Mouse (Mus musculus) embryo, embryonic 10 days (tissue): ENCODE measurements around the gene Chuk.

Experiments
- DNase-seq: peaks from one replicate; pipeline ENCODE4 v3.0.0-alpha.2; 2015; ENCODE audit warnings: low spot score

The Chuk gene

GRCm38 (mm10) chr19:44042121-44042520 is 65.2 kb downstream of the Chuk start:
- DNase-seq: no peak

DNA sequence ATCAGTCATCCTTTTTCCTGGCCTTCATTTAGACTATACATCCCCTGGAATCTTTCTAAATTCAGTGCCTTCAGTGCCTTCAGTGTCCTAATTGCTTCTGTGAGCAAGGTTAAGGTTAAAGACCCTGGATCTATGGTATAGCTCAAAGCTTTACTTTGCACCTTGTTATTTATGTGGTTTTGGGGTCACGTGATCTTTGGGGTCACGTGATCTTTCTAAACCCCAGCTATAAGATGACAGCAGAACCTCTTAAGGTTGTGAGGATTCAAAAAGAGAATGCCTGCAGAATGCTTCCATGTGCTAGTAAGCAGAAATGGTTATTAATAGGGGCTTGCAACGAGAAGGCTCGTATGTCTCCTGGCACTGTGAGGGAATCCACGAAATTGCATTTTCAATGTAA is 73.9 kb downstream of the Chuk start:
- DNase-seq: no peak

DNA sequence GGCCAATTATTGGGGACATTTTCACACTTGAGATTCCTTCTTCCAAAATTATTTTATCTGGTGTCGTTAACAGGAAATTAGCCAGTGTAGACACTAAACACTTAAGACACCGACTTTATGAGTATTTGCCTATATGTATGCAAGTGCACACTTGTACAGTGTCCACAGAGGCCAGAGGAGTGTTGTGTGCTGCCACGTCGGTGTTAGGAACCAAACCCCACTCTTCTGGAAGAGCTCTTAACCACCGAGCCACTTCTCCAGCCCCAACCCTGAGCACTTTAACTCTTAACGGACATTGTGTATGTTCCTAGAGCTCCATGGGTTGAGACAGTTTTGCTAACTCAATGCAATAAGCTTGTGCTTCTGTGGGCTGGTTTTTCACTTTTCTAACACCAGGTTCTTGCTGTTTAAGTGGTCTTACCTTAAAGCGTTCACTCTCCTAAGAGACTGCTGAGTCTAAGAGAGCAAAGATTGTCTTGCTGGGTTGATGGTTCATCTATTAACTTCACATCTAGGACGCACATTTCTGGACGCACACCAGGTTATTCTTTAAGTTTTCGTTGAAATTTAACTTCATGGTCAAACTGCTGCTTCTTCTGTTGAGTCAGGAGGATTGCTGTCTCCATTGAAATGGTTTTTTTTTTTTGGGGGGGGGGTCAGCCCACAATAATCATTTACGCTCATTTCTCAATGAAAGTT is 75.1 kb downstream of the Chuk start:
- DNase-seq: no peak

DNA sequence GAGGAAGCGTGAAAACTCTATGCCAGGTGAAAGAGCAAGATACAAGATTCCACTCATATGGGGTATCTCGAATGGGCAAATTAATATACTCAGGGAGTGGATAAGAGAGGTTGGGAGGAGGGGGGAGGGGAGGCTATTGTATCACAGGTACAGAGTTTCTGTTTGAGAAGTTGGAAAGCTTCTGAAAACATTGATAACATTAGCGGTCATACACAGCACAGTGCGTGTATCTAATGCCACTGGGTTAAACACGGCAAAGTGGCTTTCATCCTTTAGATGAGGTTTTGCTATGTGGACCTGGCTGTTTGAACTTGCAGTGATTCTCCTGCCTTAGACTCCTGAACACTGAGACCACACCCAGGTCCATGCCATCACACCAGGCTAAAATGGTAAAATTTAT is 77.3 kb downstream of the Chuk start:
- DNase-seq: no peak

GRCm38 (mm10) chr19:44028972-44029371 is 78.3 kb downstream of the Chuk start, which contains the start of gene Cyp2c23:
TSS of gene Cyp2c23 (minus strand) at chr19:44029208.
- no peak for DNase-seq

GRCm38 (mm10) chr19:44026956-44027530 is 80.2 kb downstream of the Chuk start:
- no peak for DNase-seq

- DNase-seq: no peak
These were observed 82.2 kb downstream of the Chuk start for GRCm38 (mm10) chr19:44024921-44025585.
